Mouse (Mus musculus): Measurements from ENCODE around the gene Slc2a4. TPM values are rescaled to one million over a fixed set of nuclear protein-coding genes. Genes with fewer than 3 reads are reported as not detected.

The Slc2a4 gene
- polyA plus RNA-seq, 1 experiment from 2014 or later, result 15.7 TPM

- peaks cover 39% of the 10 kb centered on the region for H3K36me3 ChIP-seq (replicated peaks)
- 0 out of 2 replicates have a peak, but pooled peaks cover 8% of the 10 kb centered on the region for H3K27me3 ChIP-seq (ENCODE audit: poor library complexity, severe bottlenecking)
- DNase-seq (ENCODE audit: extremely low spot score, low spot score), result no peak
- H3K4me3 ChIP-seq, result peak overlapping the region; percentile 60
- H3K4me1 ChIP-seq, result peaks cover 40% of the 10 kb centered on the region
- WGBS, result 4% methylated on average over 29 of the region's 29 CpGs
- H3K27ac ChIP-seq, result peak overlapping the region; percentile 96
- H3K9me3 ChIP-seq, result no peaks in the 10 kb centered on the region
Observed at GRCm38 (mm10) chr11:69947337-69948065, 487 bp downstream of the Slc2a4 start.

DNA sequence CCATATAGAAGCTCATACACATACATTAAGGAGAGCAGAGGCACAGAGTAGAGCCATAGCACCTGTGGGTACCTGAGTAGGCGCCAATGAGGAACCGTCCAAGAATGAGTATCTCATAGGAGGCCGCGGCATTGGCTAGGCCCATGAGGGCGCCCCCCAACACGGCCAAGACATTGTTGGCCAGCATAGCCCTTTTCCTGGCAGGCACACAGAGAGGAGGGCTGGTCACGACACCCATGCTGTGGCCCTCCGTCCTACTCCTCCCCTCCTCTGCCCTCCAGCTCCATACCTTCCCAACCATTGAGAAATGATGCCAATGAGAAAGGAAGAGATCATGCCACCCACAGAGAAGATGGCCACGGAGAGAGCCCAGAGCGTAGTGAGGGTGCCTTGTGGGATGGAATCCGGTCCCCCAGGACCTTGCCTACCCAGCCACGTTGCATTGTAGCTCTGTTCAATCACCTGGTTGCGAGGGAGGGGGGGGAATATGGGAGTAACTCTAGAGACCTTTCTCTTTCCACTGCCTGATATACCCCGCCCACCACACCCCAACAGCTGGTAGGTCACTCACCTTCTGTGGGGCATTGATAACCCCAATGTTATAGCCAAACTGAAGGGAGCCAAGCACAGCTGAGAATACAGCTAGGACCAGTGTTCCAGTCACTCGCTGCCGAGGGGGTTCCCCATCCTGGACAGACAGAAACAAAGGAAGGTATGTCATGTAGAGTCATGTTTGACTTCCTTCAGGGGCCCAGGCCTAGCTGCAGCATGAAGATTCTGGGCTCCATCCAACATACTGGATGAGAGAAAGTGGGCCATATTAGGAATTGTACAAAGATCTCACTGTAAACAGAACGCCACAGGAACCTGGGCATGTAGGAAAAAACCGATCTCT, 1.7 kb downstream of the Slc2a4 start:
- Histone ChIP-seq H3K27me3 (ENCODE audit: poor library complexity, severe bottlenecking) (0 out of 2 replicates have a peak, but pooled peaks cover 3% of the 10 kb centered on the region), H3K4me1 (peaks cover 40% of the 10 kb centered on the region), H3K36me3 (replicated peaks) (peaks cover 43% of the 10 kb centered on the region), H3K4me3 (peak overlapping the region; percentile 60), H3K9me3 (no peaks in the 10 kb centered on the region), H3K27ac (peak overlapping the region; percentile 60)
- DNase-seq (ENCODE audit: extremely low spot score, low spot score), result no peak
- 94% methylated on average over 18 of the region's 18 CpGs for WGBS

- Histone ChIP-seq H3K27ac (no peak overlapping the region), H3K9me3 (no peaks in the 10 kb centered on the region), H3K27me3 (ENCODE audit: poor library complexity, severe bottlenecking) (peaks cover 8% of the 10 kb centered on the region), H3K4me3 (0 out of 2 replicates have a peak overlapping the region, but pooled peaks have one; percentile 60), H3K4me1 (peaks cover 40% of the 10 kb centered on the region), H3K36me3 (replicated peaks) (peaks cover 43% of the 10 kb centered on the region)
- 84% methylated on average over 13 of the region's 13 CpGs for WGBS
- DNase-seq (ENCODE audit: extremely low spot score, low spot score), result no peak
Observed at GRCm38 (mm10) chr11:69945216-69945615, 2.8 kb downstream of the Slc2a4 start.

GRCm38 (mm10) chr11:69940962-69941361, 7.0 kb downstream of the Slc2a4 start:
- WGBS, result 84% methylated on average over 4 of the region's 4 CpGs
- no peak overlapping the region for H3K27ac ChIP-seq
- no peaks in the 10 kb centered on the region for H3K9me3 ChIP-seq
- H3K4me1 ChIP-seq, result peaks cover 36% of the 10 kb centered on the region
- H3K4me3 ChIP-seq, result no peak overlapping the region
- peaks cover 51% of the 10 kb centered on the region for H3K27me3 ChIP-seq (ENCODE audit: poor library complexity, severe bottlenecking)
- no peak for DNase-seq (ENCODE audit: extremely low spot score, low spot score)
- peaks cover 38% of the 10 kb centered on the region for H3K36me3 ChIP-seq (replicated peaks)

GRCm38 (mm10) chr11:69939731-69940130, 8.3 kb downstream of the Slc2a4 start:
- H3K27ac ChIP-seq, result no peak overlapping the region
- no peak overlapping the region for H3K4me3 ChIP-seq
- peaks cover 43% of the 10 kb centered on the region for H3K4me1 ChIP-seq
- DNase-seq (ENCODE audit: extremely low spot score, low spot score), result no peak
- no peaks in the 10 kb centered on the region for H3K9me3 ChIP-seq
- H3K27me3 ChIP-seq (ENCODE audit: poor library complexity, severe bottlenecking), result peaks cover 63% of the 10 kb centered on the region
- 92% methylated on average over 17 of the region's 17 CpGs for WGBS
- peaks cover 26% of the 10 kb centered on the region for H3K36me3 ChIP-seq (replicated peaks)

DNA sequence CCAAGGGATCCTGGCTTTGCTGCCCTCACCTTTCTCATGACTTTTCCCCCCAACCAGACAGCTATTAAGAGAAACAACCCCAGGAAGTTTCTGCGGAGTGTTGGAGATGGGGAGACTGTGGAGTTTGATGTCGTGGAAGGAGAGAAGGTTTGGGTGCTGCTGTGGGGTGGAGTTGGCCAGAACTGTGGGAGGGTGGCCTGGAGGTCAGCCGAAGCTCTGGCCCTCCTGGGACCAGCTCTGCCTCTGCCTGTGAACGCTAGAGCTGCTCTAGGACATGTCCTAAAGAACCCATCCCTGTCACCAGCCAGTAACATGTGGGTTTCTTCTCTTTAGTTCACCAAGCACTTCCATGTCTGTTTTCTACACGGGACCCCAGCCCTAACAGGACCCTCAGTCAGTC, 8.8 kb downstream of the Slc2a4 start:
- Histone ChIP-seq H3K4me1 (peaks cover 48% of the 10 kb centered on the region), H3K4me3 (no peak overlapping the region; the same call in 1 of the 2 replicates), H3K27me3 (ENCODE audit: poor library complexity, severe bottlenecking) (peaks cover 68% of the 10 kb centered on the region), H3K27ac (no peak overlapping the region), H3K9me3 (no peaks in the 10 kb centered on the region), H3K36me3 (replicated peaks) (peaks cover 20% of the 10 kb centered on the region)
- DNase-seq (ENCODE audit: extremely low spot score, low spot score), result no peak
- 60% methylated on average over 5 of the region's 5 CpGs for WGBS

DNA sequence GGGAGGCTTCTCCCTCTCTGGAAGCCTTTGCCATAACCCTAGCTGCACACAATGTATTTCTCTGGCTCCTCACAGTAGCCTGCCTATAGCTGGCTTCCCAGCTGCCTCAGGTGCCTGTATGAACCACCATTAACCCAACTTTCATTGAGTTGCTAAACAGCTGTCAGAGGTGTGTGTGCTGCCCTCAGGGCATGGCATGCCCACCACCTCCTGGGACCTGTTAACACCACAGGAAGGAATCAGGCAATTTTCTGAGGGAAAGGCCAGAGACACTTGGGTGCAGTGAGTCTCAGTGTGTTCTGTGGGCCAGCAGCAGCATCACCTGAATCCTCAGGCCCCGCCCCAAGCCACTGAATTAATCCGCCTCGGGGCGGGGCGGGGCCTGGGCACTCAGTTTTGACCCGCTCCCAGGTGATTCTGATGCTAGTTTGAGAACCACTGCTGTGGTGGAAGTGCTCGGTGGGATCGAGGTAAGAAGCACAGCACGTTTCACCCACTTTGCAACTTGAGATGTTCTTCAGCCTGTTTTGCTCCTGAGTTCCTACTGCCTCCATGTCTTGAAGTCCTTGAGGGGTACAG, 9.5 kb downstream of the Slc2a4 start:
- 23% methylated on average over 9 of the region's 9 CpGs for WGBS
- no peak for DNase-seq (ENCODE audit: extremely low spot score, low spot score)
- H3K27ac ChIP-seq, result no peak overlapping the region
- peaks cover 14% of the 10 kb centered on the region for H3K36me3 ChIP-seq (replicated peaks)
- H3K27me3 ChIP-seq (ENCODE audit: poor library complexity, severe bottlenecking), result peaks cover 68% of the 10 kb centered on the region
- H3K4me1 ChIP-seq, result peaks cover 53% of the 10 kb centered on the region
- H3K9me3 ChIP-seq, result no peaks in the 10 kb centered on the region
- H3K4me3 ChIP-seq, result no peak overlapping the region

GRCm38 (mm10) chr11:69937834-69938233, 10.2 kb downstream of the Slc2a4 start:
- 72% methylated on average over 5 of the region's 5 CpGs for WGBS
- Histone ChIP-seq H3K4me1 (peaks cover 53% of the 10 kb centered on the region), H3K27ac (no peak overlapping the region), H3K27me3 (ENCODE audit: poor library complexity, severe bottlenecking) (peaks cover 68% of the 10 kb centered on the region), H3K36me3 (replicated peaks) (peaks cover 7% of the 10 kb centered on the region), H3K4me3 (peak overlapping the region; percentile 74; the same call in 1 of the 2 replicates), H3K9me3 (no peaks in the 10 kb centered on the region)
- DNase-seq (ENCODE audit: extremely low spot score, low spot score), result no peak

GRCm38 (mm10) chr11:69937385-69937784, 10.6 kb downstream of the Slc2a4 start:
- DNase-seq (ENCODE audit: extremely low spot score, low spot score), result no peak
- Histone ChIP-seq H3K4me1 (peaks cover 53% of the 10 kb centered on the region), H3K4me3 (peak overlapping the region; percentile 74; the same call in 1 of the 2 replicates), H3K9me3 (no peaks in the 10 kb centered on the region), H3K27ac (no peak overlapping the region), H3K27me3 (ENCODE audit: poor library complexity, severe bottlenecking) (peaks cover 68% of the 10 kb centered on the region), H3K36me3 (replicated peaks) (peaks cover 3% of the 10 kb centered on the region; the same call in 1 of the 2 replicates)
- WGBS, result 50% methylated on average over 4 of the region's 4 CpGs

DNA sequence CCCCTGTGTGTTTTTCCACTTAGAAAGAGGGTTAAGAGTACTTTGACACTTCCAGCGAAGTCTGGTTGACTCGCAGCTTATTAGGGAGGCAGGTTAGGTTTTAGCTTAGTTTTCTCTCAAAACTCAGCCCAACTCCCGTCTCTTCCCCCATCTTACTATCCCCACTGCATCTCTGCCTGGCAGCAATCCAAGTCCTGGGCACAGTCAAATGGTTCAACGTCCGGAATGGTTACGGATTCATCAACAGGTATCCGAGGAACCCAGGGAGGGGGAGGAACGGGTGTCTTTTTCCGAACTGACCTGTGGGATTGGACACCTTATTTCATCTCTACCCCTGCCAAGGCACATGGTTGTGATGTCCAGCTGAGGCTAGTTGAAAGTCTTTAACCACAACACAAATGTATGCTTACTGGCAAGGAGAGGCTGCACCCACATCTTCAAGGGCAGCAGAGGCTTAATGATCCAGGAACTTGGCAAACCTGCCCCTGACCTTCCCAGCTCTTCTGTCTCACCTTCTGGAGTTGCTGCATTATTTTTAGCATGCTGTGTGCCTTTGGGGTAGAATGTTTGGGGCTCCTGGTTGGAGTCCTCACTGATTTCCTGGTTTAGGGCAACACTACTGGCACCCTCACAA, 11.2 kb downstream of the Slc2a4 start:
- Histone ChIP-seq H3K27ac (no peak overlapping the region), H3K9me3 (no peaks in the 10 kb centered on the region), H3K36me3 (replicated peaks) (no peaks in the 10 kb centered on the region; the same call in 1 of the 2 replicates), H3K4me3 (peak overlapping the region; percentile 74), H3K27me3 (ENCODE audit: poor library complexity, severe bottlenecking) (peaks cover 68% of the 10 kb centered on the region), H3K4me1 (peaks cover 53% of the 10 kb centered on the region)
- DNase-seq (ENCODE audit: extremely low spot score, low spot score), result no peak
- 51% methylated on average over 9 of the region's 9 CpGs for WGBS

DNA sequence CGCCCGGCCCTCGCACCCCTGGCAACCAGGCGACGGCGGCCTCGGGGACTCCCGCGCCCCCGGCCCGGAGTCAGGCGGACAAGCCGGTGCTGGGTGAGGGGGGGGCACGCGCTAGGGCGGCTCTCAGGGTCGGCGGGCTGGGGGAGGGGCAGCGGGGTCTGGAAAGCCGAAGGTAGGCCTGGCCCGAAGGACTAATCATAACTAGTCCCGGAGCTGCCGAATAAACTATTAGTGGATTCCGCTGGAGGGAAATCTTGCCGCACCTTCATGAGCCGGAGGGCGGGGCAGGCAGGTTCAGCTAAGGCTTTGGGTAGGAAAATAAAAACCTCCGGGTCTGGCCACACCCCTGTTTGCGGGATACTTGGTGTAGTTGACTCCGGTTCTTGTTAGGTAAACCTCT, 11.8 kb downstream of the Slc2a4 start:
- no peaks in the 10 kb centered on the region for H3K36me3 ChIP-seq (replicated peaks)
- no peak for DNase-seq (ENCODE audit: extremely low spot score, low spot score)
- H3K27ac ChIP-seq, result peak overlapping the region; percentile 88
- peak overlapping the region; percentile 74 for H3K4me3 ChIP-seq
- no peaks in the 10 kb centered on the region for H3K9me3 ChIP-seq
- H3K27me3 ChIP-seq (ENCODE audit: poor library complexity, severe bottlenecking), result peaks cover 68% of the 10 kb centered on the region
- peaks cover 53% of the 10 kb centered on the region for H3K4me1 ChIP-seq
- 4% methylated on average over 30 of the region's 30 CpGs for WGBS

Measured in forebrain, embryonic 10.5 days (tissue).